Mouse (Mus musculus) heart, embryonic 12.5 days (tissue): ENCODE measurements around the gene Synj1. TPM values are rescaled to one million over a fixed set of nuclear protein-coding genes. Genes with fewer than 3 reads are reported as not detected.

ENCODE experiments used
- ATAC-seq: fragments of 200-750 bp; cut with Nextera tagmentation; 2 replicates; pipeline ENCODE4 v1.8.0; 2017; ENCODE audit warnings: moderate TSS enrichment, moderate library complexity; ENCODE audit not compliant: insufficient number of reproducible peaks, low FRiP score
- H3K27ac ChIP-seq: fragments of 300-500 bp; sonication (generic); 2 replicates; pipeline ENCODE4 v1.5.1; 2016; ENCODE audit warnings: mild to moderate bottlenecking, moderate library complexity; ENCODE audit not compliant: poor library complexity, severe bottlenecking
- H3K27me3 ChIP-seq: fragments of 300-500 bp; sonication (generic); replicated peaks from 2 replicates; pipeline ENCODE4 v1.6.1; 2016; ENCODE audit warnings: mild to moderate bottlenecking, moderate library complexity
- H3K36me3 ChIP-seq: fragments of 300-500 bp; sonication (generic); 2 replicates; pipeline ENCODE4 v1.6.1; 2016; ENCODE audit warnings: mild to moderate bottlenecking, moderate library complexity
- H3K4me1 ChIP-seq: fragments of 300-500 bp; sonication (generic); replicated peaks from 2 replicates; pipeline ENCODE4 v1.6.1; 2016; ENCODE audit warnings: mild to moderate bottlenecking
- H3K4me2 ChIP-seq: fragments of 300-500 bp; sonication (generic); 2 replicates; pipeline ENCODE4 v1.6.1; 2016; ENCODE audit warnings: mild to moderate bottlenecking, moderate library complexity
- H3K4me3 ChIP-seq: fragments of 300-500 bp; sonication (generic); 2 replicates; pipeline ENCODE4 v1.5.1; 2016; ENCODE audit warnings: mild to moderate bottlenecking
- H3K9ac ChIP-seq: fragments of 300-500 bp; sonication (generic); 2 replicates; pipeline ENCODE4 v1.6.1; 2016; ENCODE audit warnings: mild to moderate bottlenecking, moderate library complexity
- H3K9me3 ChIP-seq: fragments of 300-500 bp; sonication (generic); replicated peaks from 2 replicates; pipeline ENCODE4 v1.6.1; 2016; ENCODE audit warnings: mild to moderate bottlenecking, moderate library complexity
- WGBS: fragments of 180-500 bp; shearing (Covaris S2); methylation state at CpG from one replicate; pipeline ENCODE4 v1.1.7; 2016; 5-methylcytosine and 5-hydroxymethylcytosine counted together
- polyA plus RNA-seq: library from polyadenylated mRNA; unstranded; fragments of >200 nt; fragmentation: Nextera tagmentation; extraction: Ambion mirVana; gene quantifications from 2 replicates; pipeline ENCODE4 v1.2.1, GENCODE M21; 2016

Synj1 gene
- polyA plus RNA-seq, 1 experiment from 2014 or later = 18.3 TPM

GRCm38 (mm10) chr16:91035866-91036265 is 24.8 kb upstream of the Synj1 start:
- H3K9me3 ChIP-seq = no peaks in the 10 kb centered on the region
- H3K27me3 ChIP-seq = no peaks in the 10 kb centered on the region
- H3K36me3 ChIP-seq = peaks cover 71% of the 10 kb centered on the region
- H3K4me3 ChIP-seq = no peak overlapping the region
- WGBS = 91% methylated on average over 10 of the region's 10 CpGs
- H3K9ac ChIP-seq = no peak overlapping the region
- H3K4me2 ChIP-seq = no peak overlapping the region
- 0 out of 2 replicates have a peak, but pooled peaks cover 3% of the 10 kb centered on the region for H3K4me1 ChIP-seq
- no peak for ATAC-seq
- H3K27ac ChIP-seq = no peak overlapping the region

GRCm38 (mm10) chr16:91030751-91031150 is 19.6 kb upstream of the Synj1 start:
- no peak overlapping the region for H3K4me3 ChIP-seq
- H3K9ac ChIP-seq = no peak overlapping the region
- WGBS = 94% methylated on average over 4 of the region's 4 CpGs
- H3K27ac ChIP-seq = no peak overlapping the region
- no peaks in the 10 kb centered on the region for H3K4me1 ChIP-seq
- no peak overlapping the region for H3K4me2 ChIP-seq
- no peaks in the 10 kb centered on the region for H3K9me3 ChIP-seq
- peaks cover 76% of the 10 kb centered on the region for H3K36me3 ChIP-seq
- H3K27me3 ChIP-seq = no peaks in the 10 kb centered on the region
- no peak for ATAC-seq

GRCm38 (mm10) chr16:91029901-91030300 is 18.8 kb upstream of the Synj1 start:
- H3K27me3 ChIP-seq = no peaks in the 10 kb centered on the region
- no peak overlapping the region for H3K4me2 ChIP-seq
- H3K36me3 ChIP-seq = peaks cover 79% of the 10 kb centered on the region
- ATAC-seq = no peak
- no peak overlapping the region for H3K4me3 ChIP-seq
- WGBS = 96% methylated on average over 2 of the region's 2 CpGs
- no peak overlapping the region for H3K27ac ChIP-seq
- H3K9ac ChIP-seq = no peak overlapping the region
- H3K4me1 ChIP-seq = no peaks in the 10 kb centered on the region
- H3K9me3 ChIP-seq = no peaks in the 10 kb centered on the region

- no peak overlapping the region for H3K9ac ChIP-seq
- no peaks in the 10 kb centered on the region for H3K4me1 ChIP-seq
- no peak for ATAC-seq
- H3K4me2 ChIP-seq = no peak overlapping the region
- H3K36me3 ChIP-seq = peaks cover 79% of the 10 kb centered on the region
- 92% methylated on average over 8 of the region's 8 CpGs for WGBS
- H3K27me3 ChIP-seq = no peaks in the 10 kb centered on the region
- no peak overlapping the region for H3K27ac ChIP-seq
- no peak overlapping the region for H3K4me3 ChIP-seq
- H3K9me3 ChIP-seq = no peaks in the 10 kb centered on the region
Observed at GRCm38 (mm10) chr16:91029161-91029743, 18.1 kb upstream of the Synj1 start.

- no peak for ATAC-seq
Observed at GRCm38 (mm10) chr16:91026290-91026689, 15.2 kb upstream of the Synj1 start.

GRCm38 (mm10) chr16:91023384-91023783 is 12.3 kb upstream of the Synj1 start:
- no peak overlapping the region for H3K4me2 ChIP-seq
- no peaks in the 10 kb centered on the region for H3K27me3 ChIP-seq
- no peak overlapping the region for H3K27ac ChIP-seq
- H3K9ac ChIP-seq = no peak overlapping the region
- ATAC-seq = no peak
- H3K36me3 ChIP-seq = peaks cover 90% of the 10 kb centered on the region
- H3K4me3 ChIP-seq = no peak overlapping the region
- peaks cover 5% of the 10 kb centered on the region for H3K9me3 ChIP-seq
- 92% methylated on average over 1 of the region's 1 CpGs for WGBS
- no peaks in the 10 kb centered on the region for H3K4me1 ChIP-seq

More at GRCm38 (mm10) chr16:91026290-91026689, 15.2 kb upstream of the Synj1 start:
- H3K4me1 ChIP-seq = no peaks in the 10 kb centered on the region
- no peak overlapping the region for H3K4me2 ChIP-seq
- WGBS = 96% methylated on average over 4 of the region's 4 CpGs
- no peak overlapping the region for H3K4me3 ChIP-seq
- no peak overlapping the region for H3K9ac ChIP-seq
- H3K27me3 ChIP-seq = no peaks in the 10 kb centered on the region
- peaks cover 5% of the 10 kb centered on the region for H3K9me3 ChIP-seq
- peaks cover 82% of the 10 kb centered on the region for H3K36me3 ChIP-seq
- H3K27ac ChIP-seq = no peak overlapping the region

- WGBS = 89% methylated on average over 10 of the region's 10 CpGs
- no peak overlapping the region for H3K4me2 ChIP-seq
- peaks cover 86% of the 10 kb centered on the region for H3K36me3 ChIP-seq
- H3K27me3 ChIP-seq = no peaks in the 10 kb centered on the region
- no peak overlapping the region for H3K4me3 ChIP-seq
- H3K4me1 ChIP-seq = no peaks in the 10 kb centered on the region
- H3K9me3 ChIP-seq = peaks cover 5% of the 10 kb centered on the region
- ATAC-seq = no peak
- H3K9ac ChIP-seq = no peak overlapping the region
- no peak overlapping the region for H3K27ac ChIP-seq
Observed at GRCm38 (mm10) chr16:91020842-91021483, 9.9 kb upstream of the Synj1 start.

- no peak overlapping the region for H3K27ac ChIP-seq
- 92% methylated on average over 4 of the region's 4 CpGs for WGBS
- peaks cover 84% of the 10 kb centered on the region for H3K36me3 ChIP-seq
- no peak for ATAC-seq
- no peak overlapping the region for H3K4me2 ChIP-seq
- H3K9me3 ChIP-seq = peaks cover 5% of the 10 kb centered on the region
- H3K27me3 ChIP-seq = no peaks in the 10 kb centered on the region
- no peaks in the 10 kb centered on the region for H3K4me1 ChIP-seq
- H3K9ac ChIP-seq = no peak overlapping the region
- no peak overlapping the region for H3K4me3 ChIP-seq
Observed at GRCm38 (mm10) chr16:91019476-91019875, 8.4 kb upstream of the Synj1 start.

- WGBS = 82% methylated on average over 4 of the region's 4 CpGs
- no peak overlapping the region for H3K27ac ChIP-seq
- no peak overlapping the region for H3K9ac ChIP-seq
- no peak for ATAC-seq
- H3K4me1 ChIP-seq = peaks cover 9% of the 10 kb centered on the region
- H3K9me3 ChIP-seq = no peaks in the 10 kb centered on the region
- no peaks in the 10 kb centered on the region for H3K27me3 ChIP-seq
- no peak overlapping the region for H3K4me2 ChIP-seq
- no peak overlapping the region for H3K4me3 ChIP-seq
- H3K36me3 ChIP-seq = peaks cover 57% of the 10 kb centered on the region
Observed at GRCm38 (mm10) chr16:91015761-91016160, 4.7 kb upstream of the Synj1 start.

GRCm38 (mm10) chr16:91011847-91012246 is 739 bp upstream of the Synj1 start:
- H3K9me3 ChIP-seq = no peaks in the 10 kb centered on the region
- H3K4me2 ChIP-seq = peak overlapping the region; percentile 92
- 47% methylated on average over 3 of the region's 3 CpGs for WGBS
- peaks cover 22% of the 10 kb centered on the region for H3K36me3 ChIP-seq
- H3K4me1 ChIP-seq = peaks cover 17% of the 10 kb centered on the region
- H3K9ac ChIP-seq = peak overlapping the region; percentile 93; the same call in 1 of the 2 replicates
- H3K27me3 ChIP-seq = no peaks in the 10 kb centered on the region
- H3K27ac ChIP-seq = peak overlapping the region; percentile 91; the same call in 1 of the 2 replicates
- no peak for ATAC-seq
- H3K4me3 ChIP-seq = peak overlapping the region; percentile 97

GRCm38 (mm10) chr16:91010581-91011020 is 507 bp downstream of the Synj1 start:
- Histone ChIP-seq H3K27ac (peak overlapping the region; percentile 91), H3K4me3 (peak overlapping the region; percentile 97), H3K27me3 (no peaks in the 10 kb centered on the region), H3K36me3 (peaks cover 13% of the 10 kb centered on the region), H3K9ac (peak overlapping the region; percentile 93), H3K9me3 (no peaks in the 10 kb centered on the region), H3K4me2 (peak overlapping the region; percentile 92), H3K4me1 (peaks cover 17% of the 10 kb centered on the region)
- ATAC-seq = peak; percentile 52
- 0% methylated on average over 41 of the region's 42 CpGs for WGBS
